Mouse (Mus musculus): Measurements from ENCODE around the gene Ndufv1. TPM values are rescaled to one million over a fixed set of nuclear protein-coding genes. Genes with fewer than 3 reads are reported as not detected.

The Ndufv1 gene
- polyA plus RNA-seq, 1 experiment, result 378 TPM

GRCm38 (mm10) chr19:4045966-4046865 lies 33.6 kb upstream of the Ndufv1 start, which contains the start of gene Gstp2:
Gstp2 (minus strand) TSS chr19:4046023.
- TF ChIP-seq GATA1 (IDR thresholded peaks at IDR 0.05; ENCODE audit: low read length), result no peak

GRCm38 (mm10) chr19:4042124-4042523 lies 29.5 kb upstream of the Ndufv1 start:
- TF ChIP-seq GATA1 (IDR thresholded peaks at IDR 0.05; ENCODE audit: low read length), result no peak

GRCm38 (mm10) chr19:4037788-4038232 lies 25.2 kb upstream of the Ndufv1 start, which contains the start of gene Gstp1:
Gstp1 (minus strand) TSS chr19:4037985.
- no peak for TF ChIP-seq GATA1 (IDR thresholded peaks at IDR 0.05; ENCODE audit: low read length)

- TF ChIP-seq GATA1 (IDR thresholded peaks at IDR 0.05; ENCODE audit: low read length), result no peak
Observed at GRCm38 (mm10) chr19:4036327-4037045, 23.9 kb upstream of the Ndufv1 start.

GRCm38 (mm10) chr19:4033742-4034141 lies 21.1 kb upstream of the Ndufv1 start:
- TF ChIP-seq GATA1 (IDR thresholded peaks at IDR 0.05; ENCODE audit: low read length), result no peak

GRCm38 (mm10) chr19:4033298-4033697 lies 20.7 kb upstream of the Ndufv1 start:
- no peak for TF ChIP-seq GATA1 (IDR thresholded peaks at IDR 0.05; ENCODE audit: low read length)

GRCm38 (mm10) chr19:4032668-4033067 lies 20.1 kb upstream of the Ndufv1 start:
- TF ChIP-seq GATA1 (IDR thresholded peaks at IDR 0.05; ENCODE audit: low read length), result no peak

GRCm38 (mm10) chr19:4027576-4027975 lies 15.0 kb upstream of the Ndufv1 start:
- TF ChIP-seq GATA1 (IDR thresholded peaks at IDR 0.05; ENCODE audit: low read length), result no peak

GRCm38 (mm10) chr19:4023185-4023584 lies 10.6 kb upstream of the Ndufv1 start:
- TF ChIP-seq GATA1 (IDR thresholded peaks at IDR 0.05; ENCODE audit: low read length), result no peak

- TF ChIP-seq GATA1 (IDR thresholded peaks at IDR 0.05; ENCODE audit: low read length), result no peak
Observed at GRCm38 (mm10) chr19:4018743-4019583, 6.4 kb upstream of the Ndufv1 start.

- no peak for TF ChIP-seq GATA1 (IDR thresholded peaks at IDR 0.05; ENCODE audit: low read length)
Observed at GRCm38 (mm10) chr19:4017921-4018587, 5.4 kb upstream of the Ndufv1 start.

GRCm38 (mm10) chr19:4015635-4016034 lies 3.0 kb upstream of the Ndufv1 start:
- no peak for TF ChIP-seq GATA1 (IDR thresholded peaks at IDR 0.05; ENCODE audit: low read length)

GRCm38 (mm10) chr19:4014802-4015201 lies 2.2 kb upstream of the Ndufv1 start:
- no peak for TF ChIP-seq GATA1 (IDR thresholded peaks at IDR 0.05; ENCODE audit: low read length)

GRCm38 (mm10) chr19:4013066-4013465 lies 460 bp upstream of the Ndufv1 start:
- TF ChIP-seq GATA1 (IDR thresholded peaks at IDR 0.05; ENCODE audit: low read length), result no peak

GRCm38 (mm10) chr19:4011086-4011485 lies 1.5 kb downstream of the Ndufv1 start:
- no peak for TF ChIP-seq GATA1 (IDR thresholded peaks at IDR 0.05; ENCODE audit: low read length)
